Mouse (Mus musculus) CH12.LX (cell line): ENCODE results near the gene Brd3os. TPM values are rescaled to one million over a fixed set of nuclear protein-coding genes. Genes with fewer than 3 reads are reported as not detected.
A peak's percentile ranks its signal among the peaks of the same experiment; 100 is the strongest.

Experiments used
- DNase-seq: peaks from one replicate; pipeline ENCODE4 v3.0.0-alpha.2; 2013; ENCODE audit errors: extremely low read depth
- H3K27ac ChIP-seq: 2 replicates; pipeline ENCODE4 v1.5.1; 2012; ENCODE audit warnings: low read depth, mild to moderate bottlenecking, control low read depth, moderate library complexity; ENCODE audit not compliant: insufficient read depth
- H3K27me3 ChIP-seq: replicated peaks from 2 replicates; pipeline ENCODE3; 2012; ENCODE audit warnings: inconsistent platforms
- H3K36me3 ChIP-seq, 2 experiments: replicated peaks in 1 of 2; 2 replicates each; pipeline versions ENCODE3 to v1.6.1; 2012; ENCODE audit warnings: inconsistent platforms in 1 of 2, low read length in 1 of 2, mild to moderate bottlenecking in 1 of 2, mixed read lengths in 1 of 2, moderate library complexity in 1 of 2; ENCODE audit not compliant: control insufficient read depth in 1 of 2, insufficient read depth in 1 of 2
- H3K4me1 ChIP-seq, 2 experiments: 2 replicates each; pipeline ENCODE4 v1.6.1; 2012; ENCODE audit warnings: inconsistent platforms in 1 of 2, moderate library complexity in 1 of 2; ENCODE audit not compliant: insufficient read depth in 2 of 2, control insufficient read depth in 1 of 2
- H3K4me2 ChIP-seq: 2 replicates; pipeline ENCODE4 v1.6.1; 2012; ENCODE audit warnings: low read depth, mild to moderate bottlenecking, control low read depth; ENCODE audit not compliant: poor library complexity, insufficient read depth, severe bottlenecking
- H3K4me3 ChIP-seq, 3 experiments: fragments of 150-350 bp in 1 of 3; sonication (generic) in 1 of 3; replicated peaks in 1 of 3; 2 replicates each; pipeline versions ENCODE3 to v1.5.1; 2011 to 2012; ENCODE audit warnings: low read depth in 2 of 3, low read length in 2 of 3, mild to moderate bottlenecking in 2 of 3, moderate library complexity in 2 of 3, control low read depth in 1 of 3, improper control_type of control experiment in 1 of 3, inconsistent platforms in 1 of 3, mixed read lengths in 1 of 3; ENCODE audit not compliant: poor library complexity in 1 of 3
- H3K79me2 ChIP-seq: replicated peaks from 2 replicates; pipeline ENCODE4 v1.6.1; 2012; ENCODE audit warnings: mild to moderate bottlenecking, moderate library complexity; ENCODE audit not compliant: control insufficient read depth, poor library complexity, insufficient read depth, severe bottlenecking; ENCODE audit errors: extremely low read depth
- H3K9ac ChIP-seq: 2 replicates; pipeline ENCODE4 v1.6.1; 2012; ENCODE audit warnings: low read depth, mild to moderate bottlenecking, control low read depth, moderate library complexity; ENCODE audit not compliant: insufficient read depth
- H3K9me3 ChIP-seq: replicated peaks from 2 replicates; pipeline ENCODE3; 2012; ENCODE audit warnings: low read length, inconsistent platforms, mixed read lengths
- CHD1 ChIP-seq: IDR thresholded peaks from 2 replicates; pipeline ENCODE4 v1.6.1; 2012; ENCODE audit warnings: low read depth, low read length, improper control_type of control experiment, inconsistent platforms
- CTCF ChIP-seq, 2 experiments: IDR thresholded peaks in 1 of 2; conservative IDR thresholded peaks in 1 of 2; 2 replicates each; pipeline ENCODE4 v1.5.1; 2011 to 2012; ENCODE audit warnings: low read depth in 2 of 2, low read length in 2 of 2, improper control_type of control experiment in 1 of 2, inconsistent platforms in 1 of 2, mild to moderate bottlenecking in 1 of 2, moderate library complexity in 1 of 2
- E2F4 ChIP-seq: IDR thresholded peaks from 2 replicates; pipeline ENCODE4 v1.6.1; 2011; ENCODE audit warnings: low read depth, low read length, improper control_type of control experiment; ENCODE audit not compliant: insufficient replicate concordance
- EP300 ChIP-seq: IDR thresholded peaks from 2 replicates; pipeline ENCODE4 v1.6.1; 2011; ENCODE audit warnings: low read length, improper control_type of control experiment
- ETS1 ChIP-seq: conservative IDR thresholded peaks from 2 replicates; pipeline ENCODE4 v1.6.1; 2012; ENCODE audit warnings: low read depth, mild to moderate bottlenecking, inconsistent platforms, low read length, improper control_type of control experiment, moderate library complexity
- IRF4 ChIP-seq: IDR thresholded peaks from 2 replicates; pipeline ENCODE4 v1.6.1; 2014; ENCODE audit warnings: low read depth, mild to moderate bottlenecking, inconsistent platforms, low read length, improper control_type of control experiment
- JUND ChIP-seq: conservative IDR thresholded peaks from 2 replicates; pipeline ENCODE4 v1.6.1; 2011; ENCODE audit warnings: low read depth, low read length, improper control_type of control experiment
- KAT2A ChIP-seq: IDR thresholded peaks from 2 replicates; pipeline ENCODE4 v1.6.1; 2012; ENCODE audit warnings: low read length, improper control_type of control experiment, inconsistent platforms; ENCODE audit not compliant: insufficient replicate concordance
- MAX ChIP-seq: IDR thresholded peaks from 2 replicates; pipeline ENCODE4 v1.6.1; 2011; ENCODE audit warnings: low read length, improper control_type of control experiment
- MEF2A ChIP-seq: IDR thresholded peaks from 2 replicates; pipeline ENCODE4 v1.6.1; 2014; ENCODE audit warnings: low read depth, mild to moderate bottlenecking, inconsistent platforms, low read length, improper control_type of control experiment, borderline replicate concordance
- MXI1 ChIP-seq: IDR thresholded peaks from 2 replicates; pipeline ENCODE4 v1.6.1; 2011; ENCODE audit warnings: mild to moderate bottlenecking, low read depth, low read length, improper control_type of control experiment
- NELFE ChIP-seq: IDR thresholded peaks from 2 replicates; pipeline ENCODE4 v1.6.1; 2011; ENCODE audit warnings: low read depth, low read length, improper control_type of control experiment
- PAX5 ChIP-seq: IDR thresholded peaks from 2 replicates; pipeline ENCODE4 v1.6.1; 2012; ENCODE audit warnings: low read length, inconsistent platforms, mixed read lengths
- RCOR1 ChIP-seq: conservative IDR thresholded peaks from 2 replicates; pipeline ENCODE4 v1.6.1; 2012; ENCODE audit warnings: low read depth, mild to moderate bottlenecking, inconsistent platforms, low read length, improper control_type of control experiment
- SIN3A ChIP-seq: IDR thresholded peaks from 2 replicates; pipeline ENCODE4 v1.6.1; 2012; ENCODE audit warnings: low read length, improper control_type of control experiment, inconsistent platforms
- SMC3 ChIP-seq: IDR thresholded peaks from 2 replicates; pipeline ENCODE4 v1.6.1; 2011; ENCODE audit warnings: low read depth, low read length, improper control_type of control experiment
- TBP ChIP-seq: conservative IDR thresholded peaks from 2 replicates; pipeline ENCODE4 v1.6.1; 2011; ENCODE audit warnings: low read depth, low read length, improper control_type of control experiment
- TCF12 ChIP-seq: IDR thresholded peaks from 2 replicates; pipeline ENCODE4 v1.6.1; 2014; ENCODE audit warnings: low read depth, mild to moderate bottlenecking, inconsistent platforms, low read length, improper control_type of control experiment
- UBTF ChIP-seq: IDR thresholded peaks from 2 replicates; pipeline ENCODE4 v1.6.1; 2012; ENCODE audit warnings: low read depth, mild to moderate bottlenecking, inconsistent platforms, low read length, improper control_type of control experiment, moderate library complexity
- ZC3H11A ChIP-seq: IDR thresholded peaks from 2 replicates; pipeline ENCODE4 v1.6.1; 2012; ENCODE audit warnings: low read depth, mild to moderate bottlenecking, inconsistent platforms, low read length, improper control_type of control experiment
- ZKSCAN1 ChIP-seq: IDR thresholded peaks from 2 replicates; pipeline ENCODE4 v1.6.1; 2012; ENCODE audit warnings: low read depth, inconsistent platforms, low read length, improper control_type of control experiment, borderline replicate concordance
- dilution Hi-C: fragments of 300-500 bp; cut with MboI; formaldehyde crosslinking; loops from 2 replicates; pipeline ENCODE4 v1.14.3; 2020; ENCODE audit warnings: low sequenced_read_pairs; ENCODE audit not compliant: extremely low pct_unique_long_range_greater_than_20kb, extremely low pct_ligation_motif_present
- in situ Hi-C: fragments of 300-500 bp; cut with MboI; formaldehyde crosslinking; loops from 3 replicates; pipeline ENCODE4 v1.14.3; 2019; ENCODE audit warnings: low sequenced_read_pairs, low pct_ligation_motif_present, low pct_unique_long_range_greater_than_20kb, mixed read lengths
- polyA plus RNA-seq: library from polyadenylated mRNA; unstranded; fragments of >175 nt; gene quantifications from 2 replicates; pipeline ENCODE4 v1.2.1, GENCODE M21; 2012; ENCODE audit warnings: low read depth; ENCODE audit not compliant: insufficient read length
- total RNA-seq, 2 experiments: library from RNA; depleted of rRNA; stranded (reverse); fragments of 300-350 nt in 1 of 2; fragments of >200 nt in 1 of 2; gene quantifications; 2 replicates each; pipeline ENCODE4 v1.2.3; 2012 to 2014

Gene Brd3os
- total and polyA plus RNA-seq, 3 experiments: 1.2 to 2.1 (median 1.8) TPM

DNA sequence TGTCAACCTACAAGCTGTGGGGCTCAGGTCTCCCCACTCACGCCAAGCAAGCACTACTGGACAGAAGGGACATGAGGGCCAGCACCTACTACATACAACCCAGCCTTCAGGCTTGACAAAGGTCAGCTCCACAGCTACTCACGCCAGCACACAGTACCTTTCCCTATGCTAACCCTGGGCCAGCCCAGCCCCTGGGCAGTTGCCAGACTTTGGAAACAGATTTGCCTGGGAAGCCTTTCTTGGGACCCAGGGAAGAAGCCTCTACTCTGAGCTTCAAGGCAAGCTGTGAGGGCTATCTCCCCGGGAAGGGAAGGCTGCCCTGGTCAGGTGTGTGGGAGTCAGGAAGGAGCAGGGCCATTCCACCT, 27.8 kb downstream of the Brd3os start:
- dilution Hi-C loops: no loop called here
- Histone ChIP-seq H3K27ac (no peak overlapping the region), H3K4me1 (peaks cover 36 to 74% of the 10 kb centered on the region in 2 experiments), H3K9ac (no peak overlapping the region), H3K4me3 (no peak overlapping the region), H3K36me3 (peaks cover 0 to 47% of the 10 kb centered on the region in 2 experiments), H3K4me2 (0 out of 2 replicates have a peak overlapping the region, but pooled peaks have one; percentile 26), H3K27me3 (no peaks in the 10 kb centered on the region), H3K9me3 (no peaks in the 10 kb centered on the region), H3K79me2 (peaks cover 3% of the 10 kb centered on the region; the same call in 1 of the 2 replicates)
- DNase-seq: no peak
- in situ Hi-C loops: no loop called here
- no peak for TF ChIP-seq EP300
- no peak for TF ChIP-seq TBP
- TF ChIP-seq MAX: no peak

DNA sequence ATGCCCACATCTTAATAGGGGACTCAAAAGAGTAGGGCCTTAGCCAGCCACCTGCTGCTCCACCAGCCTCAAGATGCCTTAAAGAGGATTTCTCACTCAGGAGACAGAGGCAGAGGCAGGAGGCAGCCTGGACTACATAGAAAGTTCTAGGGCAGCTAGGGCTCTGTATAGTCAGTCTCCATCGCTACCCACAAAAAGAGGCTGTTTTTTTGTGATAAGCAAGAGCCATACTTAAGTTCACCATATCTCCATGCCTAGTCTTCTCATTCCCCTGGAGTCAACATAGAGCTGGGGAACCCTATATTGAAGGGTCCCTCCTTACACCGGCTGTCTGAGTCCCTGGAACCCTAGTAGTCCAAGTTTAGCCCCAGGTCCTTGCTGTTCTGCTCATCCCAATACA, 28.4 kb downstream of the Brd3os start:
- H3K27me3 ChIP-seq: no peaks in the 10 kb centered on the region
- no peak overlapping the region for H3K4me2 ChIP-seq
- no peaks in the 10 kb centered on the region for H3K9me3 ChIP-seq
- in situ Hi-C loops (no loop called here), dilution Hi-C loops (no loop called here)
- no peak for DNase-seq
- TF ChIP-seq RCOR1: no peak
- TF ChIP-seq ZC3H11A: no peak
- no peak for TF ChIP-seq CHD1
- TF ChIP-seq CTCF (conservative IDR thresholded peaks at IDR 0.05 in 1 of 2, IDR thresholded peaks at IDR 0.05 in 1 of 2; ENCODE audit: low read depth in 2 of 2, low read length in 2 of 2): no peak
- TF ChIP-seq EP300: no peak
- peaks cover 0 to 43% of the 10 kb centered on the region in 2 experiments for H3K36me3 ChIP-seq
- H3K27ac ChIP-seq: no peak overlapping the region
- H3K4me1 ChIP-seq: peaks cover 36 to 74% of the 10 kb centered on the region in 2 experiments
- H3K9ac ChIP-seq: no peak overlapping the region
- H3K4me3 ChIP-seq: no peak overlapping the region
- peaks cover 3% of the 10 kb centered on the region; the same call in 1 of the 2 replicates for H3K79me2 ChIP-seq

GRCm38 (mm10) chr2:27471170-27471584, 29.1 kb downstream of the Brd3os start:
- peaks cover 0 to 36% of the 10 kb centered on the region in 2 experiments for H3K36me3 ChIP-seq
- H3K9ac ChIP-seq: no peak overlapping the region
- H3K9me3 ChIP-seq: no peaks in the 10 kb centered on the region
- dilution Hi-C loops: no loop called here
- H3K79me2 ChIP-seq: peaks cover 3% of the 10 kb centered on the region; the same call in 1 of the 2 replicates
- no peak overlapping the region for H3K4me2 ChIP-seq
- in situ Hi-C loops: no loop called here
- H3K4me3 ChIP-seq: no peak overlapping the region
- H3K27ac ChIP-seq: no peak overlapping the region
- no peak for DNase-seq
- H3K27me3 ChIP-seq: no peaks in the 10 kb centered on the region
- no peak for TF ChIP-seq SMC3
- no peak for TF ChIP-seq IRF4
- no peak for TF ChIP-seq TCF12
- TF ChIP-seq UBTF: no peak
- TF ChIP-seq SIN3A: no peak
- no peak for TF ChIP-seq JUND
- no peak for TF ChIP-seq NELFE
- no peak for TF ChIP-seq TBP
- TF ChIP-seq ZKSCAN1: no peak
- TF ChIP-seq KAT2A: no peak
- TF ChIP-seq MEF2A: no peak
- no peak for TF ChIP-seq ETS1
- TF ChIP-seq CTCF (conservative IDR thresholded peaks at IDR 0.05 in 1 of 2, IDR thresholded peaks at IDR 0.05 in 1 of 2; ENCODE audit: low read depth in 2 of 2, low read length in 2 of 2): no peak
- TF ChIP-seq MXI1: no peak
- no peak for TF ChIP-seq MAX
- TF ChIP-seq RCOR1: no peak
- TF ChIP-seq PAX5: no peak
- no peak for TF ChIP-seq E2F4
- no peak for TF ChIP-seq ZC3H11A
- H3K4me1 ChIP-seq: peaks cover 36 to 75% of the 10 kb centered on the region in 2 experiments
